Mouse (Mus musculus): ENCODE measurements around the gene Rxfp1. TPM values are rescaled to one million over a fixed set of nuclear protein-coding genes. Genes with fewer than 3 reads are reported as not detected.

The Rxfp1 gene
- polyA plus RNA-seq, 1 experiment from 2014 or later = 0.10 TPM

Other genes with a start within 250 kb of the Rxfp1 start
- 3.3 and 3.9 TPM in 2 replicates for gene Fnip2, start 170.1 kb downstream of the Rxfp1 start, polyA plus RNA-seq (2015; fragmentation: Nextera tagmentation; extraction: Ambion mirVana)
- gene Ppid, start 146.5 kb downstream of the Rxfp1 start, polyA plus RNA-seq (2015; fragmentation: Nextera tagmentation; extraction: Ambion mirVana) = 148 and 164 TPM in 2 replicates
- 19.9 and 22.5 TPM in 2 replicates for gene 4930579G24Rik, start 108.8 kb downstream of the Rxfp1 start, polyA plus RNA-seq (2015; fragmentation: Nextera tagmentation; extraction: Ambion mirVana)
- 87.5 and 88.0 TPM in 2 replicates for gene Etfdh, start 108.4 kb downstream of the Rxfp1 start, polyA plus RNA-seq (2015; fragmentation: Nextera tagmentation; extraction: Ambion mirVana)
- 10.6 and 11.1 TPM in 2 replicates for gene Tmem144, start 114.9 kb upstream of the Rxfp1 start, polyA plus RNA-seq (2015; fragmentation: Nextera tagmentation; extraction: Ambion mirVana)
- 13.0 and 14.4 TPM in 2 replicates for gene Fam198b, start 146.7 kb upstream of the Rxfp1 start, polyA plus RNA-seq (2015; fragmentation: Nextera tagmentation; extraction: Ambion mirVana)